Mouse (Mus musculus) testis, adult 2 months (tissue): Measurements from ENCODE around the gene Tmem108. TPM values are rescaled to one million over a fixed set of nuclear protein-coding genes. Genes with fewer than 3 reads are reported as not detected.

Experiments
- H3K27ac ChIP-seq: fragments of 200-500 bp; 2 replicates; pipeline ENCODE4 v1.5.1; 2012; ENCODE audit warnings: low read depth, low read length; ENCODE audit not compliant: control insufficient read depth, insufficient read depth
- H3K27me3 ChIP-seq: fragments of 200-500 bp; 2 replicates; pipeline ENCODE4 v1.6.1; 2012; ENCODE audit warnings: mild to moderate bottlenecking, low read length, moderate library complexity; ENCODE audit not compliant: control insufficient read depth, insufficient read depth
- H3K36me3 ChIP-seq: fragments of 200-500 bp; 2 replicates; pipeline ENCODE4 v1.6.1; 2012; ENCODE audit warnings: mild to moderate bottlenecking, low read length; ENCODE audit not compliant: control insufficient read depth, insufficient read depth
- H3K4me1 ChIP-seq: fragments of 200-500 bp; 2 replicates; pipeline ENCODE4 v1.6.1; 2012; ENCODE audit warnings: low read length; ENCODE audit not compliant: control insufficient read depth, insufficient read depth
- H3K4me3 ChIP-seq: fragments of 200-500 bp; 2 replicates; pipeline ENCODE4 v1.5.1; 2012; ENCODE audit warnings: low read depth, mild to moderate bottlenecking, low read length, moderate library complexity, mixed read lengths; ENCODE audit not compliant: control insufficient read depth
- CTCF ChIP-seq: fragments of 200-500 bp; IDR thresholded peaks from 2 replicates; pipeline ENCODE4 v1.5.1; 2012; ENCODE audit warnings: low read depth, mild to moderate bottlenecking, inconsistent platforms, low read length, moderate library complexity; ENCODE audit not compliant: control insufficient read depth, insufficient read depth, insufficient replicate concordance
- POLR2A ChIP-seq: fragments of 200-500 bp; IDR thresholded peaks from 2 replicates; pipeline ENCODE4 v1.6.1; 2012; ENCODE audit warnings: low read depth, mild to moderate bottlenecking, inconsistent platforms, low read length, moderate library complexity; ENCODE audit not compliant: control insufficient read depth
- polyA plus RNA-seq: library from polyadenylated mRNA; depleted of rRNA; stranded (reverse); fragments of >200 nt; gene quantifications from 2 replicates; pipeline ENCODE4 v1.2.3, GENCODE M21; 2012

Tmem108 gene
- polyA plus RNA-seq, 1 experiment: 4.7 TPM

GRCm38 (mm10) chr9:103597861-103598260, 163.8 kb downstream of the Tmem108 start:
- Histone ChIP-seq H3K4me3 (no peak overlapping the region), H3K27me3 (no peaks in the 10 kb centered on the region), H3K36me3 (no peaks in the 10 kb centered on the region), H3K27ac (no peak overlapping the region), H3K4me1 (no peaks in the 10 kb centered on the region)
- TF ChIP-seq POLR2A: no peak
- no peak for TF ChIP-seq CTCF

GRCm38 (mm10) chr9:103595190-103595837, 166.3 kb downstream of the Tmem108 start:
- Histone ChIP-seq H3K4me1 (no peaks in the 10 kb centered on the region), H3K4me3 (no peak overlapping the region), H3K27ac (no peak overlapping the region), H3K27me3 (no peaks in the 10 kb centered on the region), H3K36me3 (no peaks in the 10 kb centered on the region)
- no peak for TF ChIP-seq POLR2A
- TF ChIP-seq CTCF: no peak

- Histone ChIP-seq H3K4me1 (no peaks in the 10 kb centered on the region), H3K36me3 (no peaks in the 10 kb centered on the region), H3K4me3 (no peak overlapping the region), H3K27ac (no peak overlapping the region), H3K27me3 (no peaks in the 10 kb centered on the region)
- TF ChIP-seq CTCF: no peak
- no peak for TF ChIP-seq POLR2A
Measured at GRCm38 (mm10) chr9:103594423-103595189, 167.0 kb downstream of the Tmem108 start.

- no peak for TF ChIP-seq POLR2A
- no peak for TF ChIP-seq CTCF
- no peaks in the 10 kb centered on the region for H3K36me3 ChIP-seq
- H3K27me3 ChIP-seq: no peaks in the 10 kb centered on the region
- H3K27ac ChIP-seq: no peak overlapping the region
- no peak overlapping the region for H3K4me3 ChIP-seq
- no peaks in the 10 kb centered on the region for H3K4me1 ChIP-seq
Measured at GRCm38 (mm10) chr9:103593079-103593478, 168.6 kb downstream of the Tmem108 start.

- no peaks in the 10 kb centered on the region for H3K4me1 ChIP-seq
- H3K27ac ChIP-seq: no peak overlapping the region
- H3K27me3 ChIP-seq: no peaks in the 10 kb centered on the region
- no peaks in the 10 kb centered on the region for H3K36me3 ChIP-seq
- no peak overlapping the region for H3K4me3 ChIP-seq
- TF ChIP-seq CTCF (no peak), POLR2A (no peak)
Measured at GRCm38 (mm10) chr9:103591962-103592361, 169.7 kb downstream of the Tmem108 start.

- no peak for TF ChIP-seq POLR2A
- TF ChIP-seq CTCF: no peak
- H3K4me1 ChIP-seq: no peaks in the 10 kb centered on the region
- no peak overlapping the region for H3K4me3 ChIP-seq
- H3K36me3 ChIP-seq: no peaks in the 10 kb centered on the region
- H3K27ac ChIP-seq: no peak overlapping the region
- H3K27me3 ChIP-seq: no peaks in the 10 kb centered on the region
Measured at GRCm38 (mm10) chr9:103590801-103591200, 170.8 kb downstream of the Tmem108 start.

- H3K36me3 ChIP-seq: no peaks in the 10 kb centered on the region
- no peaks in the 10 kb centered on the region for H3K27me3 ChIP-seq
- H3K4me1 ChIP-seq: no peaks in the 10 kb centered on the region
- no peak overlapping the region for H3K27ac ChIP-seq
- TF ChIP-seq POLR2A: no peak
- TF ChIP-seq CTCF: no peak
- H3K4me3 ChIP-seq: no peak overlapping the region
Measured at GRCm38 (mm10) chr9:103584865-103585264, 176.8 kb downstream of the Tmem108 start.
